Mouse (Mus musculus) heart, embryonic 14.5 days (tissue): ENCODE data around the gene Ticrr. TPM values are rescaled to one million over a fixed set of nuclear protein-coding genes. Genes with fewer than 3 reads are reported as not detected.

Source experiments
- ATAC-seq: fragments of 200-750 bp; cut with Nextera tagmentation; 2 replicates; pipeline ENCODE4 v1.8.0; 2017; ENCODE audit warnings: low read depth, moderate TSS enrichment; ENCODE audit not compliant: insufficient number of reproducible peaks, insufficient read depth, low FRiP score
- H3K27ac ChIP-seq, 2 experiments: fragments of 200-500 bp in 1 of 2; fragments of 300-500 bp in 1 of 2; sonication (generic) in 1 of 2; replicated peaks in 1 of 2; 2 replicates each; pipeline ENCODE4 v1.5.1; 2012 to 2014; ENCODE audit warnings: low read depth in 2 of 2, low read length in 2 of 2, control low read depth in 1 of 2, mild to moderate bottlenecking in 1 of 2, mixed read lengths in 1 of 2; ENCODE audit not compliant: control insufficient read depth in 1 of 2, insufficient read depth in 1 of 2
- H3K27me3 ChIP-seq: fragments of 300-500 bp; sonication (generic); 2 replicates; pipeline ENCODE4 v1.6.1; 2014; ENCODE audit warnings: mild to moderate bottlenecking, low read length, control low read depth; ENCODE audit not compliant: control insufficient read depth, insufficient read depth
- H3K36me3 ChIP-seq: fragments of 300-500 bp; sonication (generic); 2 replicates; pipeline ENCODE4 v1.6.1; 2014; ENCODE audit warnings: mild to moderate bottlenecking, control low read depth, low read length, mixed read lengths; ENCODE audit not compliant: control insufficient read depth, insufficient read depth
- H3K4me1 ChIP-seq, 2 experiments: fragments of 200-500 bp in 1 of 2; fragments of 300-500 bp in 1 of 2; sonication (generic) in 1 of 2; 2 replicates each; pipeline ENCODE4 v1.6.1; 2012 to 2014; ENCODE audit warnings: low read length in 2 of 2, control low read depth in 1 of 2, mixed read lengths in 1 of 2; ENCODE audit not compliant: control insufficient read depth in 2 of 2, insufficient read depth in 2 of 2
- H3K4me2 ChIP-seq: fragments of 300-500 bp; sonication (generic); 2 replicates; pipeline ENCODE4 v1.6.1; 2014; ENCODE audit warnings: mild to moderate bottlenecking, low read length
- H3K4me3 ChIP-seq, 2 experiments: fragments of 200-500 bp in 1 of 2; fragments of 300-500 bp in 1 of 2; sonication (generic) in 1 of 2; 2 replicates each; pipeline ENCODE4 v1.5.1; 2012 to 2014; ENCODE audit warnings: low read length in 2 of 2, mild to moderate bottlenecking in 2 of 2, control low read depth in 1 of 2, low read depth in 1 of 2, moderate library complexity in 1 of 2; ENCODE audit not compliant: control insufficient read depth in 1 of 2, insufficient read depth in 1 of 2
- H3K9ac ChIP-seq: fragments of 300-500 bp; sonication (generic); 2 replicates; pipeline ENCODE4 v1.6.1; 2014; ENCODE audit warnings: mild to moderate bottlenecking, low read length
- H3K9me3 ChIP-seq: fragments of 300-500 bp; sonication (generic); 2 replicates; pipeline ENCODE4 v1.6.1; 2016; ENCODE audit warnings: low read length, control low read depth; ENCODE audit not compliant: control insufficient read depth
- WGBS: fragments of 180-500 bp; shearing (Covaris S2); extraction: QIAGEN DNeasy Blood & Tissue Kit; methylation state at CpG from one replicate; pipeline ENCODE4 v1.1.7; 2014; 5-methylcytosine and 5-hydroxymethylcytosine counted together
- polyA plus RNA-seq: library from polyadenylated mRNA; unstranded; fragments of >200 nt; fragmentation: Nextera tagmentation; extraction: Ambion mirVana; gene quantifications from 2 replicates; pipeline ENCODE4 v1.2.1, GENCODE M21; 2014

The Ticrr gene
- polyA plus RNA-seq, 1 experiment from 2014 or later: 5.3 TPM

DNA sequence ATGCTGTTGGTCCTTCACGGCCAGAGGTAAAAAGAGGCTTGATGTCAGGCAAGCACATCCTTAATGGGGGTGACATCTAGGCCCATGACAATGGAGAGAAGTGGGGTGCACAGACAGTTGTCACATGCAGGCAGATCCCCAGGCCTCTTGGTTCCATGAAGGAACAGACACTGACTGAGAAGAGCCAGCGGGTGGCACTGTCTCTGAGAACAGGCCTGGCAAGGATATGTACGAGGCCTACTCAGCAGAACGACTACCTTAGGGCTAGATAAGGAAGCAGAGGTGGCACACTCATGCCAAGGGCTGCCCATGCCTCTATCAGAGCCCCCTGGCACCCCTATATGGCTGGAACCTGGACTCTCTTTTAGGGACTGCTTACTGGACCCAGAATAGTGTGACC, 40.5 kb upstream of the Ticrr start:
- Histone ChIP-seq H3K4me2 (no peak overlapping the region), H3K4me1 (peaks cover 0 to 5% of the 10 kb centered on the region in 2 experiments; a peak in 2 of 4 replicates), H3K27me3 (peaks cover 43% of the 10 kb centered on the region), H3K9ac (no peak overlapping the region), H3K36me3 (no peaks in the 10 kb centered on the region), H3K9me3 (no peaks in the 10 kb centered on the region), H3K4me3 (no peak overlapping the region), H3K27ac (no peak overlapping the region)
- WGBS: 61% methylated on average over 4 of the region's 4 CpGs
- no peak for ATAC-seq

DNA sequence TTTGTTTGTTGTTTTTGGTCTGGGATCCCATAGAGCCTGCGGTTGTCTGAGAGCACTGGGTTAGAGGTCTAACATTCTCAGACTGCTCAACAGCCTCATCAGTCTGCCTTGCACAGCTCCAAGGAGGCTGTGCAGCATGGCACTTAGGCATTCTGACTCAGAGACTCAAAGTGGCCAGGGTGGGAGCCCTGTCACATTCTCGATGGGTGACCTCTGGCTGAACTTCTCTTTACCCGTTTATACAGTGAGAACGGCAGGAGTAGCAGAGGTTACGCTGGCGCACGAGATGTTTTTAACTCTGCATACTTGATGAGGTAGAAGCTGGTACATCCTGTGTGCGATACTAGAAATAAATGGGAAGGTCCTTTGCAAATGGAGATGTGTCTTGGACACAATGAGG, 36.9 kb upstream of the Ticrr start:
- 40% methylated on average over 8 of the region's 8 CpGs for WGBS
- ATAC-seq: no peak
- peaks cover 8% of the 10 kb centered on the region for H3K27me3 ChIP-seq

DNA sequence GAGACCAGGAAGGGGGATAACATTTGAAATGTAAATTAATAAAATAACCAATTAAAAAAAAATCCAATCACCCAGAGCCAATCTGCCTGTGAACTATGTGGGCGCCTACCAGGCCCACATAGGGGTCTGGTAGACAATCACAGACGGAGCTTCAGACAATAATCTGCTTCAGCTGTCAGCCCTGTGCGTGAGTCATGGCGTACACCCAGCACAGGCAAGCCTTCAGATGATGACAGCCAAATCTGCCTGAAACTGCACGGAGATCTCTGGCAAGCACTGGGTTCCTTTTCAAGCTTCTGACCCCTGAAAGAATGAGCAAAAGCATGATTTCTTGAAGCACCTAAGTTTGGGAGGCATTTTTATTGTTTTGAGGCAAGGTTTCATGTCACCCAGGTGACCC, 33.8 kb upstream of the Ticrr start:
- H3K9me3 ChIP-seq: no peaks in the 10 kb centered on the region
- no peak overlapping the region for H3K9ac ChIP-seq
- no peak overlapping the region for H3K4me3 ChIP-seq
- H3K4me1 ChIP-seq: peaks cover 0 to 5% of the 10 kb centered on the region in 2 experiments; a peak in 2 of 4 replicates
- H3K36me3 ChIP-seq: no peaks in the 10 kb centered on the region
- H3K27me3 ChIP-seq: no peaks in the 10 kb centered on the region
- no peak for ATAC-seq
- WGBS: 72% methylated on average over 5 of the region's 5 CpGs
- H3K4me2 ChIP-seq: no peak overlapping the region
- H3K27ac ChIP-seq: no peak overlapping the region

More for the DNA sequence above, 36.9 kb upstream of the Ticrr start:
- Histone ChIP-seq H3K4me2 (no peak overlapping the region), H3K36me3 (no peaks in the 10 kb centered on the region), H3K4me3 (no peak overlapping the region), H3K27ac (no peak overlapping the region), H3K4me1 (peaks cover 0 to 5% of the 10 kb centered on the region in 2 experiments; a peak in 2 of 4 replicates), H3K9ac (no peak overlapping the region), H3K9me3 (no peaks in the 10 kb centered on the region)

DNA sequence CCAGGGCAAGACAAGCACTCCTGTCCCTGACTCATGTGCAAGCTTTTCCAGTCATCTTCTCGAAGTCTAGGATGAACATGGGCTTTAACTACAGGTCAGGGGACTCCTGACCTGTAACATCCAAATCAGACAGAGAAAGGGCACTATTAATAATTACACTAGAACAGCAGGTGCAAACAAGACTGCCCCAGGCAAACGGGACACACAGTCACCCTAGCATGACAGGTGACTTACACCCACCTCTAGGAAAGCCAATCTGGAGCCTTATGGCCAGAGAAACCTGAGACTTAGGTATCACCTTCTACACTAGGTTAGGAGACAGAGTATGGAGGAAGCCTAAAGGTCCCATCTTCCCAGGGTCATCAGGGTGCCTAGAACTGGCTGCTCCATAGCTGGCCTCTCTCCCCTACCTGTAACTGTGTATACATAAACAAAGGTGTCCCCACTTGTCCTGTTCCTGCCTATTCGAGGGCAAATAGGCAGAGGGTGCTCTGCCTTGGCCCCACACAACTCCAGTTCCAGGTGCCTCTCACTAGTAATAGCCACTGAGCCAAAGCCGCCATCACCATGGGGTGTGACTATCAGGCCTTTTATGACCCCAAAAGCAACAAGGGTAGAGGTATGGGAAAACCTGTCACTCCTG, 31.6 kb upstream of the Ticrr start:
- Histone ChIP-seq H3K4me3 (no peak overlapping the region), H3K27me3 (no peaks in the 10 kb centered on the region), H3K27ac (no peak overlapping the region), H3K9me3 (no peaks in the 10 kb centered on the region), H3K9ac (no peak overlapping the region), H3K4me1 (no peaks in the 10 kb centered on the region; a peak in 1 of 4 replicates), H3K36me3 (no peaks in the 10 kb centered on the region), H3K4me2 (no peak overlapping the region)
- 64% methylated on average over 4 of the region's 4 CpGs for WGBS
- no peak for ATAC-seq

DNA sequence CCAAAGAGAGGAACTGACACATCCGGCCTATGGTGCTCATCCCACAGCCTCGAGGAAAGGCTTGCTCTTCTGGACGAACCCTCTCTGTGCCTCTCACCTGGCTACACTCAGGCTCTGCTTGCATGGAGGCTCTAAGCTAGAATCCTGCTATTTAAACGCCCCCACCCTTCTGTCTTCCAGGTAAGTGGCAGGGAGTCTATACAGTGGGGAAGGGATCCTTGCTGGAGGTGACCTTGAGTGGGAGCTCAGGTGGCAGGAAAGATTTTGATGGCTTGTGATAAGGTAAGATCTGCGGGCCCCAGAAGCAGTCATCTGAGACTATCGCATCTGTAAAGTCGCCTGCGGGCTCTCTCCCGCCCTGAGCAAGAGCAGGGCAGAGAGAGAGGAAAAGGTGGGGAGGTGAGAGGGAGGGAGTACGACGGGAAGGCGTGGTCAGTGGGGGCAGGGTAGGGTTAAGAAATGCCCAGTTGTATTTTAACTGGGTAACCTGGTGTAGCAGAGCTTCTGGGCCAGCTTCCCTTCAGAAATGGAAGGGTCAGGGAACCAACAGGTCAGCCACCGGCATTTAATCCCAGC, 28.1 kb upstream of the Ticrr start:
- H3K9me3 ChIP-seq: no peaks in the 10 kb centered on the region
- no peak overlapping the region for H3K4me2 ChIP-seq
- H3K27ac ChIP-seq: no peak overlapping the region
- WGBS: 20% methylated on average over 13 of the region's 13 CpGs
- no peaks in the 10 kb centered on the region for H3K4me1 ChIP-seq
- no peak overlapping the region for H3K4me3 ChIP-seq
- H3K36me3 ChIP-seq: no peaks in the 10 kb centered on the region
- no peak overlapping the region for H3K9ac ChIP-seq
- no peak for ATAC-seq
- no peaks in the 10 kb centered on the region; the same call in 1 of the 2 replicates for H3K27me3 ChIP-seq

DNA sequence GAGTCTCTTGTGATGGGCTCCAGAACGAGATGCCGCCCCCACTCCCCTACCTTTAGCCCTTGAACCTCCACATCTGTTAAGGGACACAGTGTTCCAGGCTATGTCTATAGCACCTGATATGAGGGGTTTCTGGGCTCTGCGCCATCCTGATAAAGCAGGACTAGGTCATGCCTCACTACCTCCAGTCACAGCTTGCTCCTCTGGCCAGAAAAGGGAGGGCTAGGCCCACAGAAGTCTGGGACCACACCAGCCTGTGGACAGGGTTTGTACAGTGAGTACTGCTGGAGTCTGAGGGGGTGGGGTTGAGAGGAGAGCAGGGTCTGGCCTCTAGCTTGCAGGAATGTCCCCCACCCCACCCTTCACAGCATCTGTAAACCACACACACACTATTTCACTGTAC, 12.8 kb upstream of the Ticrr start:
- no peaks in the 10 kb centered on the region for H3K36me3 ChIP-seq
- H3K4me1 ChIP-seq: peaks cover 0 to 5% of the 10 kb centered on the region in 2 experiments; a peak in 1 of 4 replicates
- no peak overlapping the region for H3K4me3 ChIP-seq
- peak; percentile 68; the same call in 1 of the 2 replicates for ATAC-seq
- H3K4me2 ChIP-seq: no peak overlapping the region
- no peaks in the 10 kb centered on the region for H3K9me3 ChIP-seq
- WGBS: 54% methylated on average over 3 of the region's 3 CpGs
- H3K9ac ChIP-seq: no peak overlapping the region
- H3K27ac ChIP-seq: no peak overlapping the region
- H3K27me3 ChIP-seq: no peaks in the 10 kb centered on the region

DNA sequence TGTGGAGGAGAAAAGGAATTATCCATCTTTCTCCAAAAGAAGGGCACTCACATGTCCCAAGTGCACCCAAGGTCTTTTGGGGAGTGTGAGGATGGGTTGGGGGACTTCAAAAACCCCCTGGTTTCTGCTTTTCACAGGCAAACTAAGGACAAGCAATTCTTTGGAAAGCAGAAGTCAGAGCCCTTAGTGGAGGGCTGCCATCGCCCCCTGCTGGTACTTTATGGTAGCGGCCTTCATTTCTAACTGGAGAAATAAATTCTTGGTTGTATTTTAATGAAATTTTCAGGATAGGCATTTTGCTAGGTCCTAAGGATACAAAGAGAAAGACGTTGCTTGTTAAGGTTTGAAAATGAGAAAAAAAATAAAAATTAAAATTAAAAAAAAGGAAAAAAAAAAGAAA, 11.0 kb upstream of the Ticrr start:
- Histone ChIP-seq H3K36me3 (no peaks in the 10 kb centered on the region), H3K27me3 (no peaks in the 10 kb centered on the region), H3K4me2 (no peak overlapping the region), H3K4me1 (peaks cover 0 to 5% of the 10 kb centered on the region in 2 experiments; a peak in 1 of 4 replicates), H3K9ac (no peak overlapping the region), H3K4me3 (no peak overlapping the region), H3K27ac (no peak overlapping the region), H3K9me3 (no peaks in the 10 kb centered on the region)
- 4% methylated on average over 3 of the region's 3 CpGs for WGBS
- ATAC-seq: no peak
